Mouse (Mus musculus) heart, adult 2 months (tissue): ENCODE data around the gene Ss18l2.

Experiments
- CTCF ChIP-seq: fragments of 200-600 bp; IDR thresholded peaks from 2 replicates; pipeline ENCODE4 v1.8.1; 2022; ENCODE audit warnings: antibody characterized with exemption, mild to moderate bottlenecking, moderate library complexity
- EP300 ChIP-seq: fragments of 200-500 bp; IDR thresholded peaks from 2 replicates; pipeline ENCODE4 v1.6.1; 2011; ENCODE audit warnings: low read depth, low read length, control low read depth; ENCODE audit not compliant: insufficient read depth
- POLR2A ChIP-seq: fragments of 200-500 bp; IDR thresholded peaks from 2 replicates; pipeline ENCODE4 v1.6.1; 2011; ENCODE audit warnings: mild to moderate bottlenecking, low read depth, low read length, control low read depth; ENCODE audit not compliant: insufficient read depth

GRCm38 (mm10) chr9:121760271-121761090 is 50.4 kb downstream of the Ss18l2 start:
- TF ChIP-seq CTCF (no peak), POLR2A (no peak), EP300 (no peak)
